In the genomic region with DNA sequence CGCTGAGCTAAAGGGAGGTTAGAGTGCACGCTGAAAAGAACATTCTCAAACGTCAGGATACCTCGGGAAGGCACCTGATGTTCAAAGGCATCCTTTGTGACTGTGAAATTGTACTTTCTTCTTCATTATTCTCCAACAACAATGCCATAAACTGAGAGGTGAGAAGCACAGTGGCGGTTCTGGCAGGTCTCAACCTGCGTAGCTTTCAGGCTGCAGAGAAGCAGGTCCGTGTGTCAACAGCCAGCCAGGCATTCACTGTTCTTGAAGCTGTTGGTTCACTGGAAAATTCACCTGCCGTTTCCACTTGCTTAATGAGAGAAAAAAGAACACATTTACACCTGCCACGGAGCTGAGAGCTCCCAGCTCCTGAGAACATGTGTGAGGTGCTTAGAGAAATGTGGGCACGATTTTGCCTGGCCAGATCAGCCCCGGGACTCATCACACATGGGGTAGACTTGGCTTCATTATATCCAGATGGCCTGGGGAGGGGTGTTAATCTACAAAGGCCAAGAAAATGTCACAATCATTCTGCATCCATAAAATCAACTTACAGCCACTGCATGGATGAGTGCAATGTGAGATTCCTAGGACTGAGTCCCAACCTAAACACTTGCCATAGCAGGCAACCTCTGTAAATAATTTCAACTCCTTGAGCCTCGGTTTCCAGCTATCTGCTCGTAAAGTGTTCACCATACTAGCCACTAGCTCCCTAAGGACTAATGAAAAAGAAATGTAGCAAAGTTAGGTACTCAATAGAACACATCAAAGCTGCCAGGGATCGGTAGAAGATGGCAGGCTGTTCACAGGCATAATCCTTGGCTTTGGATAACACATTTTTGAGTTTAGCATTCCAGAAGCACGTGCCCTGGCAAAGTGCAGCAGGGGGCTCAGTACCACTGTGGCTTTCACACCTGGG, we compare ENCODE assay signal across 18 mouse cellular contexts.
DNase-seq lines count a peak whose midpoint lies in the region; ATAC-seq and TF ChIP-seq lines count a peak whose summit lies in the region.
"Had no signal": no experiment of that assay in that cellular context is flagged by ENCODE, and none has a peak within 500 bp of the region (broad histone marks: within the 10 kb centered on the region; RNA-seq: fewer than 3 reads in every experiment).

No protein-coding gene starts in this region.

- H3K4me1 ChIP-seq in hindbrain, embryonic 13.5 days (replicated peaks): peaks cover 18% of the 10 kb centered on the region
- no peaks in the 10 kb centered on the region for H3K4me1 ChIP-seq in hindbrain, embryonic 10.5 days (replicated peaks)
- no peaks in the 10 kb centered on the region for H3K4me1 ChIP-seq in liver, embryonic 11.5 days (replicated peaks; ENCODE audit: control insufficient read depth, insufficient read depth, low read length)
- H3K4me1 ChIP-seq: liver, embryonic 15.5 days; stomach, embryonic 15.5 days had no signal

- no peak for ATAC-seq in hindbrain, embryonic 13.5 days (ENCODE audit: low FRiP score)
- no peak for ATAC-seq in liver, embryonic 11.5 days (replicated peaks; ENCODE audit: low FRiP score)
- ATAC-seq: activated CD4-positive, CD25-positive, alpha-beta regulatory T cell, adult 4 months had no signal

- H3K27me3 ChIP-seq in hindbrain, embryonic 13.5 days: no peaks in the 10 kb centered on the region
- no peaks in the 10 kb centered on the region for H3K27me3 ChIP-seq in hindbrain, embryonic 10.5 days (ENCODE audit: insufficient read depth, poor library complexity, severe bottlenecking)
- H3K27me3 ChIP-seq in liver, embryonic 11.5 days (replicated peaks; ENCODE audit: control insufficient read depth, insufficient read depth, low read length): no peaks in the 10 kb centered on the region
- H3K27me3 ChIP-seq: liver, embryonic 15.5 days; neural tube, embryonic 15.5 days; stomach, embryonic 15.5 days had no signal

- TF ChIP-seq CTCF in brain, embryonic 14.5 days (IDR thresholded peaks at IDR 0.05; ENCODE audit: borderline replicate concordance, extremely low read depth, insufficient read depth, insufficient read length): no peak

- H3K27ac ChIP-seq in hindbrain, embryonic 13.5 days: peak overlapping the region; percentile 40; the same call in 1 of the 2 replicates
- H3K27ac ChIP-seq in hindbrain, embryonic 10.5 days: no peak overlapping the region
- H3K27ac ChIP-seq in liver, embryonic 11.5 days (ENCODE audit: low read depth, low read length): no peak overlapping the region
- H3K27ac ChIP-seq: gastrocnemius, adult 2 months; heart, adult 2 months; liver, embryonic 15.5 days; macrophage; neural tube, embryonic 15.5 days; stomach, embryonic 15.5 days had no signal

- H3K36me3 ChIP-seq in hindbrain, embryonic 13.5 days: no peaks in the 10 kb centered on the region; the same call in 1 of the 2 replicates
- H3K36me3 ChIP-seq in hindbrain, embryonic 10.5 days: no peaks in the 10 kb centered on the region
- H3K36me3 ChIP-seq in liver, embryonic 11.5 days (ENCODE audit: control insufficient read depth, insufficient read depth, low read length): no peaks in the 10 kb centered on the region
- H3K36me3 ChIP-seq: liver, embryonic 15.5 days; neural tube, embryonic 15.5 days; stomach, embryonic 15.5 days had no signal

- H3K4me2 ChIP-seq in hindbrain, embryonic 13.5 days: no peak overlapping the region
- no peak overlapping the region for H3K4me2 ChIP-seq in liver, embryonic 11.5 days
- H3K4me2 ChIP-seq: liver, embryonic 15.5 days; neural tube, embryonic 15.5 days; stomach, embryonic 15.5 days had no signal

- no peak overlapping the region for H3K4me3 ChIP-seq in hindbrain, embryonic 13.5 days
- H3K4me3 ChIP-seq in hindbrain, embryonic 10.5 days: no peak overlapping the region
- no peak overlapping the region for H3K4me3 ChIP-seq in liver, embryonic 11.5 days (ENCODE audit: low read depth, low read length)
- H3K4me3 ChIP-seq: erythroblast, embryonic 14.5 days; gastrocnemius, adult 2 months; heart, adult 2 months; liver, embryonic 15.5 days; neural tube, embryonic 15.5 days; stomach, embryonic 15.5 days had no signal

- WGBS in hindbrain, embryonic 13.5 days: 71% methylated on average over 15 of the region's 15 CpGs
- WGBS in hindbrain, embryonic 10.5 days: 78% methylated on average over 15 of the region's 15 CpGs
- 76% methylated on average over 15 of the region's 15 CpGs for WGBS in liver, embryonic 11.5 days

- H3K9me3 ChIP-seq in hindbrain, embryonic 13.5 days: no peaks in the 10 kb centered on the region
- H3K9me3 ChIP-seq in hindbrain, embryonic 10.5 days: no peaks in the 10 kb centered on the region
- H3K9me3 ChIP-seq in liver, embryonic 11.5 days (ENCODE audit: control insufficient read depth, low read length): no peaks in the 10 kb centered on the region
- H3K9me3 ChIP-seq: liver, embryonic 15.5 days; neural tube, embryonic 15.5 days; stomach, embryonic 15.5 days had no signal

- TF ChIP-seq POLR2A in brain, embryonic 14.5 days (IDR thresholded peaks at IDR 0.05; ENCODE audit: borderline replicate concordance, extremely low read depth, insufficient read depth, insufficient read length, poor library complexity, severe bottlenecking): no peak

- H3K9ac ChIP-seq in hindbrain, embryonic 13.5 days: no peak overlapping the region; the same call in 1 of the 2 replicates
- no peak overlapping the region for H3K9ac ChIP-seq in liver, embryonic 11.5 days (ENCODE audit: low read depth, low read length)
- H3K9ac ChIP-seq: liver, embryonic 15.5 days; neural tube, embryonic 15.5 days; stomach, embryonic 15.5 days had no signal

- no peak for DNase-seq in hindbrain, embryonic 10.5 days (ENCODE audit: low spot score)
- DNase-seq in brain, adult 2 months (ENCODE audit: low read depth, low spot score): peak; percentile 22
- DNase-seq in brain, embryonic 14.5 days (ENCODE audit: low read depth): peak; percentile 79
- peak; percentile 53 for DNase-seq in hindlimb bud, embryonic 11.5 days (ENCODE audit: extremely low spot score, low read depth, low spot score)
- DNase-seq in layer of hippocampus, postnatal 25 days (ENCODE audit: extremely low spot score in 1 of 2, low spot score in 1 of 2): no peak
- no peak for DNase-seq in liver, embryonic 11.5 days (ENCODE audit: low spot score)
- DNase-seq: gastrocnemius, adult 2 months; heart, adult 2 months; heart, postnatal 10 days; kidney, adult 11 months; thymus, postnatal 25 days had no signal

Comparison
In these comparisons a context has a peak if more than half of its experiments do, and no peak if none do; other contexts are left out.
1. DNase-seq: peak in brain, adult 2 months (single experiment), brain, embryonic 14.5 days (single experiment) and hindlimb bud, embryonic 11.5 days (single experiment); none in hindbrain, embryonic 10.5 days (single experiment), layer of hippocampus, postnatal 25 days (0 of 2) and liver, embryonic 11.5 days (single experiment).